Mouse (Mus musculus) heart, postnatal 36 days (tissue): Measurements from ENCODE around the gene Dmrta2. TPM values are rescaled to one million over a fixed set of nuclear protein-coding genes. Genes with fewer than 3 reads are reported as not detected.

Source experiments
- DNase-seq, 2 experiments: peaks; one replicate each; pipeline ENCODE4 v3.0.0; 2021 to 2022
- intact Hi-C: fragments of 180-260 bp; cut with DNase I; formaldehyde crosslinking; loops from one replicate; pipeline ENCODE4 v1.15.1; 2025
- total RNA-seq, 2 experiments: library from RNA; stranded (reverse); gene quantifications; 2 replicates each; pipeline ENCODE4 v1.2.3; 2021

Dmrta2 gene
- under 1 TPM; 0.08 to 0.16 TPM for total RNA-seq

GRCm38 (mm10) chr4:109977148-109978067, at the start of gene Dmrta2:
Dmrta2 (plus strand) TSS chr4:109978053.
- no peak for DNase-seq
- intact Hi-C loops, result no loop called here

- intact Hi-C loops, result no loop called here
- DNase-seq, result no peak
These were observed 48.8 kb upstream of the Dmrta2 start for GRCm38 (mm10) chr4:109929058-109929457.

- DNase-seq, result no peak
- intact Hi-C loops, result no loop called here
These were observed 47.4 kb upstream of the Dmrta2 start for GRCm38 (mm10) chr4:109930445-109930844.

- intact Hi-C loops, result no loop called here
- DNase-seq, result no peak
These were observed 46.9 kb upstream of the Dmrta2 start for GRCm38 (mm10) chr4:109930935-109931334.

- intact Hi-C loops, result no loop called here
- DNase-seq, result no peak
These were observed 41.3 kb upstream of the Dmrta2 start for GRCm38 (mm10) chr4:109936557-109936956.

GRCm38 (mm10) chr4:109939291-109939690, 38.6 kb upstream of the Dmrta2 start:
- intact Hi-C loops, result no loop called here
- DNase-seq, result no peak

GRCm38 (mm10) chr4:109945554-109945953, 32.3 kb upstream of the Dmrta2 start:
- intact Hi-C loops, result no loop called here

GRCm38 (mm10) chr4:109949307-109949706, 28.5 kb upstream of the Dmrta2 start:
- intact Hi-C loops, result no loop called here
- no peak for DNase-seq

More at GRCm38 (mm10) chr4:109945554-109945953, 32.3 kb upstream of the Dmrta2 start:
- DNase-seq, result no peak

GRCm38 (mm10) chr4:109953509-109953908, 24.3 kb upstream of the Dmrta2 start:
- intact Hi-C loops, result no loop called here
- DNase-seq, result no peak

- intact Hi-C loops, result no loop called here
- no peak for DNase-seq
These were observed 17.5 kb upstream of the Dmrta2 start for GRCm38 (mm10) chr4:109960201-109960935.

GRCm38 (mm10) chr4:109963570-109964279, 14.1 kb upstream of the Dmrta2 start:
- no peak for DNase-seq
- intact Hi-C loops, result no loop called here

GRCm38 (mm10) chr4:109969561-109969960, 8.3 kb upstream of the Dmrta2 start:
- intact Hi-C loops, result no loop called here
- no peak for DNase-seq

GRCm38 (mm10) chr4:109973991-109974654, 3.7 kb upstream of the Dmrta2 start:
- intact Hi-C loops, result no loop called here
- no peak for DNase-seq

GRCm38 (mm10) chr4:109974655-109975380, 3.0 kb upstream of the Dmrta2 start:
- DNase-seq, result no peak
- intact Hi-C loops, result no loop called here

GRCm38 (mm10) chr4:109975381-109976240, 2.2 kb upstream of the Dmrta2 start:
- DNase-seq, result no peak
- intact Hi-C loops, result no loop called here

GRCm38 (mm10) chr4:109976273-109977147, 1.3 kb upstream of the Dmrta2 start:
- intact Hi-C loops, result no loop called here
- DNase-seq, result no peak

- no peak for DNase-seq
- intact Hi-C loops, result no loop called here
These were observed 410 bp downstream of the Dmrta2 start for GRCm38 (mm10) chr4:109978068-109978857.
